Mouse (Mus musculus): ENCODE measurements around the gene Asphd1. TPM values are rescaled to one million over a fixed set of nuclear protein-coding genes. Genes with fewer than 3 reads are reported as not detected.

Asphd1 gene
- total RNA-seq (2021), result 1.7 and 2.2 TPM in 2 replicates
- long read RNA-seq, experiment 1, partial matches to known transcripts, result 0 of 2 reads
- long read RNA-seq, experiment 1, other reads (novel, unspliced or antisense), result 2 of 2 reads
- long read RNA-seq, experiment 2, result 0 reads

DNA sequence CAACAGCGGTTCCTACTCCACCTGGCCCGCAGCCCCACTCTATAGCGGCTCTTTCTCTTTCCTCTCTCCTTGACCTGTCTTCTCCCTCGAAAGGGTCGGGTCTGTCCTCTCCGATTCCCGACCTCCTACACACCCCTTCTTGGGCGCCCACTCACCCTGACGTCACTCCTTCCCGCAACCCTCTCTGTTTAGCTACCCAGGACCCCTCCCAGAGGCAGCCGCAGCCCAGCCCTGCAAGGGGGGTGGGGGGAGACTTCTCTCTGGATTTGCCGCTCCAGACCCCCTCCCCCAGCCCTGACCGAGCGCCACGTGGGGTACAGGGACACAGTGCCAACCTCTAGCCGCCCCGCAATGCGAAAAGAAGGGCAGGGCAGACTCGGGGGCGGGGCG, at the start of gene Asphd1:
Gene Asphd1 (minus strand): TSS at position 180 of the 390 bp plus-strand sequence.
- DNase-seq, result no peak

DNA sequence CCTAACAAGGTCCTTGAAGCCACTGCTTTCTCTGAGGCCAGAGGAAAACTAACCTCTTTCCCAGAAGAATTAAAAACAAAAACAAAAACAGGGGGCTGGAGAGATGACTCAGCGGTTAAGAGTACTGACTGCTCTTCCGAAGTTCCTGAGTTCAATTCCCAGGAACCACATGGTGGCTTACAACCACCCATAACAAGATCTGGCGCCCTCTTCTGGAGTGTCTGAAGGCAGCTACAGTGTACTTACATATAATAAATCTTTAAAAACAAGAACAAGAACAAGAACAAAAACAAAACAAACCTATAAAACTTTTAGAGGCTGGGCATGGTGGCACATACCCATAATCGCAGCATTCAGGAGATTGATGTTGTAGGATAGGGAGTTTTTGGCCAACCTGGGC, 47.1 kb upstream of the Asphd1 start:
- peak; percentile 31 for DNase-seq

DNA sequence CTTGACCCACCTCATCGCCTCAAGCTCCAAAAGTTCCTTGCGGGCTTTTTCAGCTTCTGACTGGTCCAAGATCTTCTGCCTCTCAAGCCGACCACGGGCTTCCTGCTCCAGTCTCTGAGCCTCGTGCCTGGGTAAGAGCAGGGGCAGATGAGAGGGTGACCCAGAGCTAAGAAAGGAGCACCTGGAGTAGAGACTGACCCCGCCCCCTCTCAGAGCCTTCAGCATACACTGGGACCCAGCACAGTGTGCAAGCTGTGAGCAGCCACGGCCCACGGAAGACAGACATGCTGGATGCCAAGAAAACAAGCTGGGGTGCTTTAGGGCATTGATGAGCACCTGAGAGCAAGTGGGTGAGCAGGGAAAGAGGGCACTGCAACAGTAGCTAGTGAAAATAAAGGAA, 39.4 kb upstream of the Asphd1 start:
- DNase-seq, result no peak

DNA sequence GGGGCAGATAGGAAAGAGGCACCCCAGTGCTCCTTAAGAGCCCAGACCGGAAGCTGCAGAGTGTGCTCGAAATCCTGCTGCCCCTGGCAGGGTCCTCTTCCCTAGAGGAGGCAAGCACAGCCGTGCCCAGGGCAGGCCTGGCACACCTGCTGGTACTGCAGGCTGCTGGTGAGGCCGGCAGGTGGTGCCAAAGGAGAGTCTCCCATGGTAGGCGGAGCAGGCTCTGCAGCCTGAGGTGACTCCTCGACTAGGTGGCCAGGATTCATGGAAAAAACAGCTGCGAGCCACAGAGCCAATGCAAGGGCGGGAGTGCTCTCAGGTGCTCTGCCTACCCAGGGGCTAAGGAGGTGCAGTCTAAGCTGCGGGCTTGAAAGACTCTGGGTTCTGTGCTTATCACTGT, 36.9 kb upstream of the Asphd1 start:
- peak; percentile 62 for DNase-seq

DNA sequence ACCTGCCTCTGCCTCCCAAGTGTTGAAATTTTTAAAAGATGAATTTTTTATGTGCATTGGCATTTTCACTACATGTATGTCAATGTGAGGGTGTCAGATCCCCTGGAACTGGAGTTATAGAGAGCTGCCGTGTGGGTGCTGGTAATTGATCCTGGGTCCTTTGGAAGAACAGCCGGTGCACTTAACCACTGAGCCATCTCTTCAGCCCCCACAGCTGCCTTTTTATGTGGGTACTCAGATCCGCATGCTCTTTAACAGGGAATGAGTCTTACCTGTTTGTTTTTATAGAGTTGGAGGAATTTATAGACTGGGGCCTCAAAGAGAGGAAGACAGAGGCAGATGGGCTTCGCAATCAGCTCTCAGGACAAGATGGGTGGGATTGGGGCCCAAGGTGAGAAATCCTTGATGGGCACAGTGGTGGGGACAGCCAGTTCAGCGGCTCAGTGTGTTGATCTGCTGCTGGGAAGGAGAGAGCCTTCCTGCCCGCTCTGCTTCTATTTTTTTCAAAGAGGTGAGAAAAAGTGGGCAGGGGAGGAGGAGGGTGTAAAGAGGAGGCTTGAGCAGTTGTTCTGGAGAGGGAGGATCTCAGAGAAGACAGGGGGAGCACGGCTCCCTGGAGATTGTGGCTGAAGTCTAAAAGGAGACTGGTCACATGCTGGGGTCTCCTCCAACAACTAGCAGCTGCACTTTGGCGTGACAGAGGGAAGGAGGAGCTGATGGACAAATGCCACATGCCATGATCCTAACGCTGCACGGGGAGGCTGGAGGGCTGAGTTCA, 35.5 kb upstream of the Asphd1 start:
- no peak for DNase-seq

DNA sequence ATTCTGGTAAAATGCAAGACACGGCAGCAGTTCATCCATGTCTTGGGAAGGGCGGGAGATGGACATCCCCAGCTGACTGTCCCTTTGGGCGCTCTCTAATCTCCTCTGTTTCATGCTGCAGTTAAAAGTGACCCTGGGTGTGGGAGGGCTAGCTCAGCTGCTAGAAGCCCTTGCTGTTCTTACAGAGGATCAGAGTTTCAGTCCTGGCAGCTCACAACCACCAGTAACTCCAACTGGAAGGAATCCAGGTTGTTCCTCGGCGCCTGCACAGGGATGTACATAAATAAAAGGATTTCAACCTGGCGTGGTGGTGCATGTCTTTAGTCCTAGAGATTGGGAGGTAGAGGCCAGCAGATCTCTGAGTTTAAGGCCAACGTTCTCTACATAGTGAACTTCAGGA, 33.7 kb upstream of the Asphd1 start:
- DNase-seq, result no peak

DNA sequence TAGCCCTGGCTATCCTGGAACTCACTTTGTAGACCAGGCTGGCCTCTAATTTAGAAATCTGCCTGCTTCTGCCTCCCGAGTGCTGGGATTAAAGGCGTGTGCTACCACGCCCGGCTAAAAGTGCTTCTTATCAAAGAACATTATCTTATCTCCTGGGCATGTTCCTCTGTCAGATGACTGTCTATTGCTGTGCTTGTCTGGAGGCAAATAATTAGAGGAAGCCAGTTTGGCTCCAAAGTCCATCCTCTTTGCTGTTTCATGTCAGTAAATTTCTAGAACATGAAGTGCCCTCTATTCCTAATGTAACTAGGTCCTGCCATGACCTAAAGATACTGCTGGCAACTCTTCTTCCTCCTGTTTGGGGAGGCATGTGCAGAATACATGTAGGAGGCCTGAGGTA, 32.7 kb upstream of the Asphd1 start:
- DNase-seq, result no peak

DNA sequence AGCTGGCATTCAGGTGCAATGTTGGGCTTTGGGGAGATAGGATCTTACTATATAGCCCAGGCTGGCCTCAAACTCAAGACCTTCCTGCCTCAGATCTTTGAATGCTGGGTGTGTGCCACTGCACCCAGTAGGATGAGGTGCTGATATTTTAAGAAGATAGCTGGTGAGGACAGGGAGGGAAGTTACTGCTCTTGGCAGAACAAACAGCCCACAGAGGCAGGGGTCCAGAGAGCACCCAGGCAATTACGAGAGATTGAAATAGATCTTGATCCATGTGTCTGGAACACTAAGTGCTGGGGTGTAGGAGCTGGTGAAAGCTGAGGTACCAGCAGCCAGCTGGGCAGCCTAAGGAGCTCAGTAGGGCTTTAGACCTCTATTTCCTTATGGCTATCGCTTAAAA, 32.2 kb upstream of the Asphd1 start:
- no peak for DNase-seq

DNA sequence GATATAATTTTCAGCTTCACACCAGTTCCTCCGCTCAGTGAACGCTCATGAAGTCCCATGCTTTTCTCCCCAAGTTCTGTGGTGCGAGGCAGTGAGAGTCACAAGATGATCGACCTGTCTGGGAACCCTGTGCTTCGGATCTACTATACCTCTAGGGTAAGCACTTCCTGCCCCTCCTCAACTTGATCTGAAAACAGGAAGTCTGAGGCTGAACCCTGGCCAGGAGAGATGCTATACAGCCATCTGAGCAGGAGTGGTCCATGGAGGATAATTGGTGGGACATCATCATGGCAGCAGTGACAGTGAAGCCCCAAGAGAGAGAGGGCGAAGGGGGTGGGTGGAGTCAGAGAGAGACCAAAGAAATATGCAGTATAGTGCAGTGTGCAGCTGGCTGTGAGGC, 29.5 kb upstream of the Asphd1 start:
- no peak for DNase-seq

DNA sequence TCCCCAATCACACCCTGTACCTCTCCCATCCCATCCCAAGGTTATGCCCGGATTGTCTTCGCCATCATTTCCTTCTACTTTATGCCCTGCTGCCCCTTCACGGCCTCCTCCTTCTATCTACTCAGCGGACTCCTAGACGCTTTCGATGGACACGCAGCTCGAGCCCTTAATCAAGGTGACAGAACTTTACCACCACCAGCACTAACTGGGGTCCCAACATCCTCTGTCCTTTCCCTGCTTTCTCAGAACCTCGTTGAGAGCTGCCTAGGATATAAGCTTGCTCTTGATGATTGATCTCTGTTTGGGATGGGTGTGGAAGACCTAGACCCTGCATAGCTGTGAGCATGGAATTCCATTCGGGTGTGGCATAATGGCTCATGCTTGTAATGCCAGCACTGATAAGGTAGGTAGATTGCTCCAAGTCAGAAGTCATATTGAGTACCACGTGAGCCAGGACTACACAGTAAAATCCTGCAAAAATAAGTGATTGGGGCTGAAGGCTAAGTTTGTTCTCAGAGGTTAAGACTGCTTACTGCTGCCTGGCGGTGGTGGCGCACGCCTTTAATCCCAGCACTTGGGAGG, 27.6 kb upstream of the Asphd1 start:
- no peak for DNase-seq

DNA sequence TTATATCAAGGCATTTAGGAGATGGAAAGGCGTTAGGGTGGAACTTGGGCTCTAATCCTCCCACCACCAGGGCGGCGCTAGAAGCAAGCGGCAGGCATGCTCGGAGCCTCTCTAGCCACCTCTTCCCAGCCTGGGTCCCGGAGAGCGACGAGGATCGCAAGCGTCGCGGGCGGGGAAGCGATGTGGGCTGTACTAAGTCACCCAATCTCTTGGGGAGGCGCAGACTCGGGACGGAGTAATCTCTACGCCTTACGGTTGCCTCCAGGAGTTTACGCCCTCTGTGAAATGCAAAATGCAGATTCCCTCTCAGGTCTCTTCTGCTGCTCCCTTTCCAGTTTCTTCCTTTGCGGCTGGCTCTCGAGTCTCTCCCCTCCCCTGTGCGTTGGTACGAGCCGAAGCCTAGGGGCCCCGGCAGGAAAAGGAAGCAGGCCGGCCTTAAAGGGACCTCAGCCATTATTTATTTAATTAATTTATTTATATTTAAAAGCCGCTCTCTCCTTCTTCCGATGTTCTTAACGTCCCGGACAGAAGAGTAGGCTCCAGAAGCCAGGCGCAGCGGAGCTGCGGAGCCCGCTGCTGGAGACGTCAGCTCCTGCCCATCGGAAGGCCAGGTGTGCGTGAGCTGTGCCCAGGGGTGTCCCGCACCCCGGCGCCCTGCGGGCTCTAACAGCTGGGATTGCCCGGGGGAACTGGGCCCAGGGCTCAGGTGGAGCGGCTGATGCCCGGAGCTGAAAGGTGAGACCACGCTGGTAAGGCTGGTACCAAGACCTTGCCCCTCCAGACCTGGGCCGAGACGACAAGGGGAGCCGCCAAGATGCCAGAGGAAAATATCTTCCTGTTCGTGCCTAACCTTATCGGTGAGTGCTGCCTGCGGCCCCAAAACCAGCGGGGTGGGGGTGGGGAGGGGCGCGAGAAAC, 26.8 kb upstream of the Asphd1 start, which contains the start of gene Cdiptos:
Gene Cdiptos (minus strand): TSS at position 149 of the 917 bp plus-strand sequence.
- DNase-seq, result peak; percentile 98

DNA sequence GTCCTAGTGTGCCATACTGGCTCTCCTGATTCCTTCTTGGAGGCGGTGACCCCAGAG, 26.3 kb upstream of the Asphd1 start, which contains the start of gene Cdipt:
Gene Cdipt (plus strand): TSS at position 22 of the 57 bp plus-strand sequence.
- DNase-seq, result no peak

DNA sequence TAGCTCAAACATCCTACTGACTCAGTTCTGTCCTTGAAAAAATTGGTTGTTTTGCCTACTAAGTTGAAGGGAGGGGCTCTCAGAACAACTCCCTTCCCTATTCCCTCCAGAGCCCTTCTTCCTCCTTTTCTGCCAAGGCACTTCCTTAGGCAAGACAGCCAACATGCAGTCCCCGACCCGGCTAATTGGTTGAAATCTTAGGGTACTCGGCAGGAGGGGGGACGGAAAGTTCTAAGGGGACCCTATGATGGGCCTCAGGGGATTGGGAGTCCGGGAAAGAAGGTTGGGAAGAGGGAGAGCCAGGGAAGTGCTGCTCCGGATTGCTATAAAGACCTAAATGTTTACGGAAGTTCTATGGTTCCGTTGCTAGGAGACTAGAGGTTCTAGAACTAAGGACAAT, 26.1 kb upstream of the Asphd1 start:
- DNase-seq, result peak; percentile 41

DNA sequence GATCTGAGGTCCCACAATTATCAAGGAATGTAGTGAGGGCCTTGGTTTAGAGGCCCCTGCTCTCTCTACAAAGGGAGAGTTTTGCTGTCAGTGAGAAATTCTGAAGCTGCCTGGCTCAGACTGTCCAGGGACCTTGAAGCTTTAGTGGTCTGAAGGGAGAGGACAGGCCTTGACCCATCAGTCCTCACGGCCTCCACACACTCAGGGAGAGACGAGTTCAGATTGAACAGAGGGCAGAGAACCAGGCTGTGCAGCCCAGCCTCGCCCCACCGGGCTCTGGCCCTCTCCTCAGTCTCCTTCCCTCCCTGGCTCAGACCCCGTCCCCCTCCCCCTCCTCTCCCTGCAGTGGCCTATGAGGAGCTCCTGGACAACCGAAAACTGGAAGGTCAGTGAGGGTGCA, 18.0 kb upstream of the Asphd1 start:
- peak; percentile 60 for DNase-seq

DNA sequence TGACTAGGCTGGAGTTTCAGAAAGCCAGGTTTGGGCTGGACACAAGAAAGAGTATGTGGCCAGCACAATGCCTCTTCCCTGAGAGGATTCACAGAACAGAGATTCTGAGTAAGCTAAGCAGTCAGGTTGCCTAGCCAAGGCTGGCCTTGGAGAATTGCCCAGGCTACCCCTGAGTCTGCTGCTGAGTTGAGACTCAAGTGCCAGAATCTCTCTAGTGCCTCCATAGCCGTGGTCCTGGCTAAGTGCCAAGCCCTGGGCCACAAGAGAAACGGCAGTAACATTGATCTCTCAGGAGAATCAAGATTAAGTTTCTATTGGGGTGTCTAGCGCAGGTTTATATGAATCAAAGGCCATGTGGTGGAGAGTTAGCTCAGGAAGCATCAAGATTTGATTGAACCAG, 16.2 kb upstream of the Asphd1 start:
- DNase-seq, result no peak

DNA sequence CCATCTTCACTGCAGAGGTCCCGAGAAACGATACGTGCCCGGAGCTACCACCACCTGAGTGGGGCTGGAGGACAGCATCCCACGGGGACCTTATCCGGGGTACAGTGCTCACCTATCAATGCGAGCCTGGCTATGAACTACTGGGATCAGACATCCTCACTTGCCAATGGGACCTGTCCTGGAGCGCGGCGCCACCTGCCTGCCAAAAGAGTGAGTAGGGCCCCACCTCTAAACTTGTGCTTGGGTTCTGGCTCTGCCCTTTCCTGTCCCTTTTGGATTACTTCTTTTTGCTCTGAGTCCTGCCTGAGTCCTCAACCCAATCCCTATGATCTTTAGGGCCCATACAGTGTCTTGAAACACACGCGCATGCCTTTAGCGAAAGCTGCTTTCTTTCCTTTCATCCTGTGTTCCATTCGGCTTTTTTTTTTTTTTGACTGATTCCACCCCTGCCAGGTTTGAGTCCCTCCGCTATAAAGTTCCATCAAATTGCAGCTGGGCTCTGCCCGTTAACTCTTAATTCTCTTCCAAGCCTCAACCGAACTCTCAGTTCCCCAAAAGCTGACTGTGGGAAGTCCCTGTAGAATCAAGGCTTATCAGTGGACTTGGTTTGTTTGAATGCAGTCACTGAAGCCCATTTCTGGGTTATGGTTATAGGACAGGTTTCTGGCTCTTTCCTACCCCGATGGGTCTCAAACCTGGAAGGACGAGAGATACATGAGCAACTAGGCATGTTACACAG, 14.3 kb upstream of the Asphd1 start:
- DNase-seq, result peak; percentile 63

DNA sequence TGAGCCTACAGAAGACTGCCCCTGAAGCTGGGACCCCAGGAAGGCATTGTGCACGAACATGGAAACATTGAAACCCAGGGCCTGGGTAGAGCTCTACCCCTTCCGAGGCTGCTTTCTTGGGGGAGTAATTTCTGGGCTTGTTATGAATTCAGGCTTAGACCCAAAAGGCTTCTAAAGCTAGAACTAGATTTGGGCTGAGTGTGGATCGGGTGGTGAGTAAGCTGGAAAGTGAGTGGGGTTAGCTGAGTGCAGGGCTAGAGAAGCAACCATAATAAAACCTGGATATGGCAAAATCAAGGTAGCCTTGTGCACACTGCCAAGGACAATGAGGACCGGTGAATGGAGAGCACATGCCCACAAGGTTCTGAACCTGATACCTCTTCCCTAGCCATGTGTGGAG, 12.6 kb upstream of the Asphd1 start:
- DNase-seq, result no peak

DNA sequence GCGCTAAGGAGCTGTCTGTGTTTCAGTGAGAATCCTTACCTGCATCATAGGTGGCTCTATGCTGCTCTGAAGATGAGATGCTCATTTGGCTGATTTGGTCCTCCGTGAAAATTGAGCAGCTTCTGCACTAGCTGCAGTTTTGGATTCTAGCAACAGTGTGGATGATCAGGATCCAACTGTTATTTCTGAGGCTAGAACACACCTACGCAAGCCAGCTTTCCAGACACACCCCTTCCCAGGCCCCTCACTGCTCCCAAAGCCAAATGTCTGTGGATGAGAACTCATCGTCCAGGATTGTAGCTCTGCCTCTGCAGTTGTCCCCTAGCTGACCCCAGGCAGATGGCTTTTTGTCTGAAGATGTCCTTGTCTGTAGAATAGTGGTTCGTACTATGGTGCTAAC, 11.7 kb upstream of the Asphd1 start:
- DNase-seq, result no peak

DNA sequence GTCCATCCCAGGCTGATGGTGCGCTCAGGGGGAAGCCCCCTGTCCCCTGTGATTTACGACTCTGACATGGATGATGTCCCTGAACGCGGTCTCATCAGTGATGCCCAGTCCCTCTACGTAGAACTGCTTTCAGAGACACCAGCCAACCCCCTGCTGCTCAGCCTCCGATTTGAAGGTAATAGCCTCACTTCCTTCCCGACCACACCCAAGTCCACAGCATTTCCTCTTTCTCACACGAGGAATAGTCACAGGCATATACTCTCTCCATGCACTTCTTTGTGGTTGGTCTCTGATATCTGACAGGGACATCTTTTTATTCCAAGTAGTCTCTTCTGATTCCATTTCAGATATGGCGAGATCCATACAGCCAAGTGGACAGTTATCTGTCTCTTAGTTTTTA, 10.4 kb upstream of the Asphd1 start:
- no peak for DNase-seq

DNA sequence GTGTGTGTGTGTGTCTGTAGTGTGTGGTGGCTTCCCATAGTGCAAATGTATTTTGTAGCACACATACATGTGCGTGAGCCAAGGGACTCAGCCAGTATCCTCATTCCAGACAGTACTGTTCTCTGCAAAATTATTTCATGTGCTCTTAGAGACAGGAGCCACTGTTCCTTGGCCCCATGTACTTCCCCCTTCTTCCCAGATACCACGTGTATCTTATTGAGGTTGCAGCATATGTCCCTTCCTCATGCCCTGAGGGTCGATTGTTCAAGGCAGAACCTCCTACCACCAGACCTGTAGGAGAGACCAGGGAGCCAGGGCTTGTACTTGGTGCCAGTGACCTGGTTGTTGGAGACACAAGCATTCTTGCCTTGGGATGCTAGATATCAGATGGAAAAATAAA, 5.7 kb upstream of the Asphd1 start:
- no peak for DNase-seq

DNA sequence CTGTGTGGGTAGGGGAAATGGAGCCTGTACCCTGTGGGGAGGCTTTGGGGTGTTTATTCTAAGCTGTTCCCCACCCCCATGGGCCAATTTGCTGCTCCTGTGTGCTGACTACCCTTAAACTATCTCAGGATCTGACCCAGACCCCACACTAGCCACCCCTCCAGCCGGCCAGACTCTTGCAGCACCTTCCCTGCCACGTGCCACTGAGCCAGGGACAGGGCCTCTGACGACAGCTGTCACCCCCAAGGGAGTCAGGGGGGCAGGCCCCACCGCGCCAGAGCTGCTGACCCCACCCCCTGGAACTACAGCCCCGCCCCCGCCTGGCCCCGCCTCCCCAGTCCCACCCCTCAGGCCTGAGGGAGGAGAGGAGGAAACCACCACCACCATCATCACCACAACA, 3.3 kb upstream of the Asphd1 start:
- DNase-seq, result no peak

DNA sequence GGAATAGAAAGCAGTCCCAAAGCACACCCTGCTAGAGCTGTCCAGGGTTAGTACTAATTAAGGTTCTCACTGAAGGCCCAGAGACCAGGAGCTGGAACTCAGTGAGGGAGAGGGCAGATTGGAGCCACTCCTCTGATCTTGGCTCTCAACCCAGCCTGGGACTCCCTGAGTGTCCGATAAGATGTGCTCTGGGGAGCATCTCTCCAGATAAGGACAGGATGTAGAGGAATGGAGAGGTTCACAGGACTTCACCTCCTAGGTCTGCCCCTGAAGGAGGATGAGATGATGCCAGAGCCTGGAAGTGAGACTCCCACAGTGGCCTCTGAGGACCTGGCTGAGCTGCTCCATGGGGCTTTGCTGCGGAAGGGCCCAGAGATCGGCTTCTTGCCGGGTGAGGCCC, 2.4 kb upstream of the Asphd1 start:
- DNase-seq, result no peak

Data from adrenal gland, postnatal 14 days (tissue).